Mouse (Mus musculus) liver, embryonic 13.5 days (tissue): ENCODE data around the gene Uba2. TPM values are rescaled to one million over a fixed set of nuclear protein-coding genes. Genes with fewer than 3 reads are reported as not detected.

ENCODE experiments used
- ATAC-seq: fragments of 200-750 bp; cut with Nextera tagmentation; 2 replicates; pipeline ENCODE4 v1.8.0; 2017; ENCODE audit warnings: low read depth, mild to moderate bottlenecking, moderate number of reproducible peaks, moderate library complexity
- DNase-seq: peaks from one replicate; pipeline ENCODE4 v3.0.0; 2022
- H3K27ac ChIP-seq: fragments of 300-500 bp; sonication (generic); 2 replicates; pipeline ENCODE4 v1.5.1; 2015; ENCODE audit warnings: moderate library complexity, mild to moderate bottlenecking, inconsistent platforms
- H3K27me3 ChIP-seq: fragments of 300-500 bp; sonication (generic); 2 replicates; pipeline ENCODE4 v1.6.1; 2015; ENCODE audit warnings: mild to moderate bottlenecking, inconsistent platforms
- H3K36me3 ChIP-seq: fragments of 300-500 bp; sonication (generic); 2 replicates; pipeline ENCODE4 v1.6.1; 2015; ENCODE audit warnings: mild to moderate bottlenecking, inconsistent platforms
- H3K4me1 ChIP-seq: fragments of 300-500 bp; sonication (generic); replicated peaks from 2 replicates; pipeline ENCODE4 v1.6.1; 2015; ENCODE audit warnings: inconsistent platforms
- H3K4me2 ChIP-seq: fragments of 300-500 bp; sonication (generic); 2 replicates; pipeline ENCODE4 v1.6.1; 2015; ENCODE audit warnings: inconsistent platforms, mild to moderate bottlenecking, moderate library complexity
- H3K4me3 ChIP-seq: fragments of 300-500 bp; sonication (generic); replicated peaks from 2 replicates; pipeline ENCODE4 v1.5.1; 2015; ENCODE audit warnings: mild to moderate bottlenecking, inconsistent platforms
- H3K9ac ChIP-seq: fragments of 300-500 bp; sonication (generic); 2 replicates; pipeline ENCODE4 v1.6.1; 2015; ENCODE audit warnings: mild to moderate bottlenecking, inconsistent platforms
- H3K9me3 ChIP-seq: fragments of 300-500 bp; sonication (generic); replicated peaks from 2 replicates; pipeline ENCODE4 v1.6.1; 2016; ENCODE audit warnings: inconsistent platforms
- WGBS: fragments of 180-500 bp; shearing (Covaris S2); methylation state at CpG from one replicate; pipeline ENCODE4 v1.1.7; 2015; ENCODE audit not compliant: insufficient replicate concordance; 5-methylcytosine and 5-hydroxymethylcytosine counted together
- polyA plus RNA-seq: library from polyadenylated mRNA; unstranded; fragments of >200 nt; fragmentation: Nextera tagmentation; extraction: Ambion mirVana; gene quantifications from 2 replicates; pipeline ENCODE4 v1.2.1, GENCODE M21; 2015

The Uba2 gene
- polyA plus RNA-seq, 1 experiment from 2014 or later = 131 TPM

GRCm38 (mm10) chr7:34166850-34167249, 2.5 kb downstream of the Uba2 start:
- 44% methylated on average over 4 of the region's 4 CpGs for WGBS
- Histone ChIP-seq H3K4me2 (peak overlapping the region; percentile 84), H3K4me3 (peak overlapping the region; percentile 21), H3K27ac (no peak overlapping the region), H3K9me3 (no peaks in the 10 kb centered on the region), H3K9ac (peak overlapping the region; percentile 49), H3K4me1 (peaks cover 25% of the 10 kb centered on the region), H3K27me3 (no peaks in the 10 kb centered on the region), H3K36me3 (peaks cover 43% of the 10 kb centered on the region)
- ATAC-seq = no peak
- peak; percentile 69 for DNase-seq

DNA sequence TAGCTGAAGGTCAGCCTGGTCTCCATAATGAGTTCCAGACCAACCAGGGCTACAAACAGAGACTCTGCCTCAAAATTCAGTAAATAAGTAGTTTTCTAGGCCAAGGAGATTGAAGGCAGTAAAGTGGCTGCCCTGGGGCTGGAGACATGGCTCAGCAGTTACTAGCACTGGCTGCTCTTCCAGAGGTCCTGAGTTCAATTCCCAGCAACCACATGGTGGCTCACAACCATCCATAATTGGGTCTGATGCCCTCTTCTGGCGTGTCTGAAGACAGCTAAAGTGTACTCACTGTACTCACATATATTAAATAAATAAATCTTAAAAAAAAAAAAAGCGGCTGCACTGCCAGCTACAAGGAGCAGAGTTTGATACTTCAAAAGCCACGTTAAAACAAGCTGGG, 3.4 kb downstream of the Uba2 start:
- no peak for DNase-seq
- H3K36me3 ChIP-seq = peaks cover 52% of the 10 kb centered on the region
- peaks cover 25% of the 10 kb centered on the region for H3K4me1 ChIP-seq
- H3K4me2 ChIP-seq = peak overlapping the region; percentile 84; the same call in 1 of the 2 replicates
- no peaks in the 10 kb centered on the region for H3K27me3 ChIP-seq
- H3K4me3 ChIP-seq = 0 out of 2 replicates have a peak overlapping the region, but pooled peaks have one; percentile 21
- H3K9ac ChIP-seq = peak overlapping the region; percentile 49
- H3K27ac ChIP-seq = no peak overlapping the region
- 80% methylated on average over 3 of the region's 3 CpGs for WGBS
- ATAC-seq = no peak
- no peaks in the 10 kb centered on the region for H3K9me3 ChIP-seq

GRCm38 (mm10) chr7:34164671-34165070, 4.7 kb downstream of the Uba2 start:
- Histone ChIP-seq H3K4me2 (no peak overlapping the region), H3K4me1 (peaks cover 25% of the 10 kb centered on the region), H3K9me3 (no peaks in the 10 kb centered on the region), H3K27ac (no peak overlapping the region), H3K4me3 (no peak overlapping the region), H3K27me3 (no peaks in the 10 kb centered on the region), H3K36me3 (peaks cover 64% of the 10 kb centered on the region), H3K9ac (no peak overlapping the region)
- WGBS = 91% methylated on average over 7 of the region's 7 CpGs
- DNase-seq (no peak), ATAC-seq (no peak)

DNA sequence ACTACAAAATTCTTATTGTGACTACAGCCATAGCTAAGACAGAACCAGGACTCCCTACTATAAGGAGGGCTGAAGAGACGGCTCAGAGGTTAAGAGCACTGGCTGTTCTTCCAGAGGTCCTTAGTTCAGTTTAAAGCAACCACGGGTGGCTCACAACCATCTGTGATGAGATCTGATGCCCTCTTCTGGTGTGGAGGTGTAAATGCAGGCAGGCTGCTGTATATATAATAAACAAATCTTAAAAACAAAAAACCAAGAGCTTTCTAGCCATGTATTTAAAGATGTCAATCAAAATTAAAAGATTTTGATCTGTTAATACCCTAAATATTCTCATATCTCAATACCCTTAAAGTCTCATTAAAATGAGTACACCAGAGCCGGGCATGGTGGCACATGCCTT, 10.2 kb downstream of the Uba2 start:
- H3K4me3 ChIP-seq = no peak overlapping the region
- no peak overlapping the region for H3K4me2 ChIP-seq
- H3K27ac ChIP-seq = no peak overlapping the region
- H3K9me3 ChIP-seq = no peaks in the 10 kb centered on the region
- H3K4me1 ChIP-seq = no peaks in the 10 kb centered on the region
- H3K36me3 ChIP-seq = peaks cover 96% of the 10 kb centered on the region
- DNase-seq (no peak), ATAC-seq (no peak)
- no peaks in the 10 kb centered on the region for H3K27me3 ChIP-seq
- 82% methylated on average over 3 of the region's 3 CpGs for WGBS
- no peak overlapping the region for H3K9ac ChIP-seq

GRCm38 (mm10) chr7:34157994-34158393, 11.4 kb downstream of the Uba2 start:
- Histone ChIP-seq H3K9me3 (no peaks in the 10 kb centered on the region), H3K4me3 (no peak overlapping the region), H3K27ac (no peak overlapping the region), H3K4me2 (no peak overlapping the region), H3K4me1 (no peaks in the 10 kb centered on the region), H3K27me3 (no peaks in the 10 kb centered on the region), H3K9ac (no peak overlapping the region), H3K36me3 (peaks cover 98% of the 10 kb centered on the region)
- no peak for DNase-seq
- no peak for ATAC-seq
- 94% methylated on average over 3 of the region's 3 CpGs for WGBS

GRCm38 (mm10) chr7:34147193-34147592, 22.2 kb downstream of the Uba2 start:
- peak overlapping the region; percentile 13; the same call in 1 of the 2 replicates for H3K4me3 ChIP-seq
- H3K4me2 ChIP-seq = peak overlapping the region; percentile 52
- no peaks in the 10 kb centered on the region for H3K27me3 ChIP-seq
- no peaks in the 10 kb centered on the region for H3K9me3 ChIP-seq
- peaks cover 99% of the 10 kb centered on the region for H3K36me3 ChIP-seq
- H3K9ac ChIP-seq = peak overlapping the region; percentile 49; the same call in 1 of the 2 replicates
- ATAC-seq (peak; percentile 90), DNase-seq (peak; percentile 70)
- H3K27ac ChIP-seq = peak overlapping the region; percentile 71
- peaks cover 29% of the 10 kb centered on the region for H3K4me1 ChIP-seq
- 27% methylated on average over 4 of the region's 4 CpGs for WGBS

GRCm38 (mm10) chr7:34141123-34141522, 28.3 kb downstream of the Uba2 start:
- no peak for ATAC-seq
- H3K36me3 ChIP-seq = peaks cover 61% of the 10 kb centered on the region
- WGBS = 89% methylated on average over 13 of the region's 13 CpGs

GRCm38 (mm10) chr7:34139493-34139892, 29.9 kb downstream of the Uba2 start:
- 69% methylated on average over 6 of the region's 6 CpGs for WGBS
- H3K36me3 ChIP-seq = peaks cover 45% of the 10 kb centered on the region
- no peak for ATAC-seq

More at GRCm38 (mm10) chr7:34141123-34141522, 28.3 kb downstream of the Uba2 start:
- Histone ChIP-seq H3K9ac (no peak overlapping the region), H3K27me3 (no peaks in the 10 kb centered on the region), H3K9me3 (no peaks in the 10 kb centered on the region), H3K27ac (no peak overlapping the region), H3K4me1 (0 out of 2 replicates have a peak, but pooled peaks cover 4% of the 10 kb centered on the region), H3K4me3 (no peak overlapping the region), H3K4me2 (no peak overlapping the region)
- DNase-seq = no peak

GRCm38 (mm10) chr7:34134336-34134735, 35.1 kb downstream of the Uba2 start:
- no peak overlapping the region for H3K4me3 ChIP-seq
- H3K4me1 ChIP-seq = 0 out of 2 replicates have a peak, but pooled peaks cover 2% of the 10 kb centered on the region
- H3K9me3 ChIP-seq = no peaks in the 10 kb centered on the region
- no peak overlapping the region for H3K9ac ChIP-seq
- H3K4me2 ChIP-seq = no peak overlapping the region
- no peak overlapping the region for H3K27ac ChIP-seq
- peaks cover 53% of the 10 kb centered on the region for H3K27me3 ChIP-seq
- ATAC-seq (no peak), DNase-seq (no peak)
- no peaks in the 10 kb centered on the region for H3K36me3 ChIP-seq
- 64% methylated on average over 2 of the region's 2 CpGs for WGBS

More at GRCm38 (mm10) chr7:34139493-34139892, 29.9 kb downstream of the Uba2 start:
- Histone ChIP-seq H3K4me1 (no peaks in the 10 kb centered on the region), H3K27ac (no peak overlapping the region), H3K9me3 (no peaks in the 10 kb centered on the region), H3K27me3 (peaks cover 9% of the 10 kb centered on the region), H3K9ac (no peak overlapping the region), H3K4me3 (no peak overlapping the region), H3K4me2 (no peak overlapping the region)
- no peak for DNase-seq

GRCm38 (mm10) chr7:34133117-34133762, 36.2 kb downstream of the Uba2 start, which contains the start of gene Wtip:
Wtip (minus strand) TSS chr7:34133268.
- 5% methylated on average over 27 of the region's 65 CpGs for whole genome bisulfite sequencing
- Histone ChIP-seq H3K27me3 (peaks cover 53% of the 10 kb centered on the region), H3K4me2 (peak within 1 kb of the TSS; percentile 62), H3K4me1 (0 out of 2 replicates have a peak, but pooled peaks cover 2% of the 10 kb centered on the region), H3K27ac (no peak within 1 kb of the TSS), H3K9ac (peak within 1 kb of the TSS; percentile 65), H3K4me3 (peak within 1 kb of the TSS; percentile 61), H3K36me3 (no peaks in the 10 kb centered on the region), H3K9me3 (no peaks in the 10 kb centered on the region)
- ATAC-seq = peak; percentile 73
- no peak for DNase-seq

- DNase-seq = no peak
- H3K4me2 ChIP-seq = peak overlapping the region; percentile 62
- H3K36me3 ChIP-seq = no peaks in the 10 kb centered on the region
- H3K27me3 ChIP-seq = peaks cover 53% of the 10 kb centered on the region
- no peaks in the 10 kb centered on the region for H3K9me3 ChIP-seq
- H3K4me3 ChIP-seq = peak overlapping the region; percentile 61
- WGBS = under 1% methylated on average over 72 of the region's 116 CpGs
- H3K4me1 ChIP-seq = 0 out of 2 replicates have a peak, but pooled peaks cover 2% of the 10 kb centered on the region
- H3K9ac ChIP-seq = peak overlapping the region; percentile 65
- ATAC-seq = peak; percentile 57
- no peak overlapping the region for H3K27ac ChIP-seq
Measured at GRCm38 (mm10) chr7:34132355-34133079, 36.9 kb downstream of the Uba2 start.
